Mouse (Mus musculus): ENCODE measurements around the gene Stx11. TPM values are rescaled to one million over a fixed set of nuclear protein-coding genes. Genes with fewer than 3 reads are reported as not detected.

The Stx11 gene
- total and polyA plus RNA-seq, 3 experiments: 1.9 to 2.9 TPM; not detected in 1

- TF ChIP-seq RAD21 (IDR thresholded peaks at IDR 0.05; ENCODE audit: low read depth, low read length) (no peak), SMC3 (IDR thresholded peaks at IDR 0.05; ENCODE audit: low read depth, low read length) (no peak), MAFK (IDR thresholded peaks at IDR 0.05; ENCODE audit: borderline replicate concordance, low read depth, low read length) (0 out of 2 replicates have a peak, but pooled peaks have one; percentile 40), POLR2AphosphoS2 (IDR thresholded peaks at IDR 0.05; ENCODE audit: low read length) (no peak), HCFC1 (IDR thresholded peaks at IDR 0.05; ENCODE audit: low read depth, low read length) (no peak), CHD1 (IDR thresholded peaks at IDR 0.05; ENCODE audit: low read depth, low read length) (no peak), MYC (IDR thresholded peaks at IDR 0.05; ENCODE audit: low read depth, low read length) (no peak), TBP (IDR thresholded peaks at IDR 0.05; ENCODE audit: low read depth, low read length) (no peak), BHLHE40 (IDR thresholded peaks at IDR 0.05; ENCODE audit: borderline replicate concordance, low read depth, low read length) (peak; percentile 37; the same call in 1 of the 2 replicates), TCF12 (IDR thresholded peaks at IDR 0.05; ENCODE audit: low read depth, low read length) (peak; percentile 91), MXI1 (IDR thresholded peaks at IDR 0.05; ENCODE audit: low read depth, low read length) (peak; percentile 27; the same call in 1 of the 2 replicates), RCOR1 (IDR thresholded peaks at IDR 0.05; ENCODE audit: low read depth, low read length) (peak; percentile 30; the same call in 1 of the 2 replicates), NELFE (IDR thresholded peaks at IDR 0.05; ENCODE audit: low read depth, low read length) (no peak), KAT2A (conservative IDR thresholded peaks at IDR 0.05; ENCODE audit: low read depth, low read length) (no peak), ETS1 (IDR thresholded peaks at IDR 0.05; ENCODE audit: low read depth, low read length) (peak; percentile 93), JUND (IDR thresholded peaks at IDR 0.05; ENCODE audit: low read depth, low read length) (no peak), USF2 (IDR thresholded peaks at IDR 0.05; ENCODE audit: borderline replicate concordance in 1 of 2, insufficient read depth in 1 of 2, low read depth in 1 of 2, low read length in 2 of 2) (no peak), POLR2AphosphoS5 (IDR thresholded peaks at IDR 0.05; ENCODE audit: borderline replicate concordance, low read depth, low read length) (no peak), ZKSCAN1 (IDR thresholded peaks at IDR 0.05; ENCODE audit: low read depth, low read length) (no peak), ZMIZ1 (IDR thresholded peaks at IDR 0.05; ENCODE audit: low read depth, low read length) (no peak), MAX (IDR thresholded peaks at IDR 0.05; ENCODE audit: low read length) (no peak), EP300 (IDR thresholded peaks at IDR 0.05; ENCODE audit: low read depth in 1 of 2, low read length in 2 of 2) (peak; percentile 91 to 94), MYB (IDR thresholded peaks at IDR 0.05; ENCODE audit: low read depth, low read length) (peak; percentile 73)
These were observed 22.4 kb upstream of the Stx11 start (continued) for GRCm38 (mm10) chr10:12986485-12986884.

- peaks cover 22 to 26% of the 10 kb centered on the region in 2 experiments for H3K4me1 ChIP-seq (ENCODE audit: control insufficient read depth in 1 of 2, insufficient read depth in 2 of 2, low read length in 2 of 2)
- no peaks in the 10 kb centered on the region for H3K27me3 ChIP-seq (ENCODE audit: control insufficient read depth in 1 of 2, insufficient read depth in 2 of 2, low read length in 2 of 2)
- peak; percentile 57 for DNase-seq (ENCODE audit: low read depth, low spot score)
- TF ChIP-seq EP300 (IDR thresholded peaks at IDR 0.05; ENCODE audit: low read depth in 1 of 2, low read length in 2 of 2) (peak in 1 of 2 experiments; percentile 26; a peak in 1 of 4 replicates), BHLHE40 (IDR thresholded peaks at IDR 0.05; ENCODE audit: borderline replicate concordance, low read depth, low read length) (no peak), E2F4 (IDR thresholded peaks at IDR 0.05; ENCODE audit: borderline replicate concordance, low read depth, low read length) (no peak), NELFE (IDR thresholded peaks at IDR 0.05; ENCODE audit: low read depth, low read length) (no peak), ETS1 (IDR thresholded peaks at IDR 0.05; ENCODE audit: low read depth, low read length) (peak; percentile 66), ZKSCAN1 (IDR thresholded peaks at IDR 0.05; ENCODE audit: low read depth, low read length) (no peak), CTCF (IDR thresholded peaks at IDR 0.05 in 2 of 3, conservative IDR thresholded peaks at IDR 0.05 in 1 of 3; ENCODE audit: control insufficient read depth in 1 of 3, insufficient read depth in 1 of 3, low read depth in 2 of 3, low read length in 3 of 3, poor library complexity in 1 of 3, severe bottlenecking in 1 of 3) (no peak)
- H3K4me3 ChIP-seq (ENCODE audit: control insufficient read depth in 1 of 2, insufficient read depth in 1 of 2, low read depth in 2 of 2, low read length in 2 of 2): no peak overlapping the region
- no peak overlapping the region; the same call in 1 of the 2 replicates for H3K9ac ChIP-seq (ENCODE audit: control insufficient read depth, low read depth, low read length, poor library complexity, severe bottlenecking)
- no peaks in the 10 kb centered on the region for H3K9me3 ChIP-seq (replicated peaks; ENCODE audit: insufficient read depth, low read length)
- peak overlapping the region; percentile 96 for H3K27ac ChIP-seq (ENCODE audit: control insufficient read depth, low read depth, low read length)
- H3K36me3 ChIP-seq (ENCODE audit: control insufficient read depth in 1 of 2, insufficient read depth in 2 of 2, low read length in 2 of 2): peaks cover 0 to 19% of the 10 kb centered on the region in 2 experiments; a peak in 2 of 4 replicates
- H3K79me2 ChIP-seq (ENCODE audit: control insufficient read depth, insufficient read depth, low read length, poor library complexity): no peaks in the 10 kb centered on the region
These were observed 20.9 kb upstream of the Stx11 start for GRCm38 (mm10) chr10:12985028-12985427.

Measured in MEL (cell line).